Mouse (Mus musculus) cerebellum, adult 18-20 months (tissue): ENCODE measurements at regions not wholly inside any gene's neighbourhood (a gene's known extent, or its start where the extent isn't known, plus 50 kb on each side); places are given as distances from the start of the nearest gene placed in this dataset.

Source experiments
- DNase-seq, 2 experiments: peaks; one replicate each; pipeline ENCODE4 v3.0.0; 2021

DNA sequence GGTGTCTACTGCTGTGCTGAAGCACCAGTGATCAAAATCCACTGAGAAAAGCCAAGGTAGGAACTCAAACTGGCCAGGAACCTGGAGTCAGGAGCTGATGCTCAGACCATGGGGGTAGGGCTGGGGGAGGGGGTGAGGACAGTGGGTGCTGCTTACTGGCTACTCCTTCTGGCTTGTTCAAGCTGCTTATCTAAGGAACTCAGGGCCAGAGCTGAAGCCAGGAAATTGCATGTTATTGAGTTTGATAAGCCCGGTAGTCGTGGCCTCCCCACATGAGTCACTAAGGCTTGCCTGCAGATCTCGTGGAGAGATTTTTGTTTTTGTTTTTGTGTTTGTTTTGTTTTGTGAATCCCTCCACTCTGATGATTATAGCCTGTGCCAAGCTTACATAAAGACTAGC lies 65.9 kb downstream of the Tmem215 start:
- DNase-seq: no peak

- DNase-seq: no peak
These were observed 71.4 kb downstream of the Tmem215 start for GRCm38 (mm10) chr4:40543085-40544048.

GRCm38 (mm10) chr4:40544056-40544455 lies 72.1 kb downstream of the Tmem215 start:
- no peak for DNase-seq

- DNase-seq: no peak
These were observed 72.8 kb downstream of the Tmem215 start for GRCm38 (mm10) chr4:40544806-40545205.

GRCm38 (mm10) chr4:40545700-40546099 lies 73.7 kb downstream of the Tmem215 start:
- DNase-seq: no peak

GRCm38 (mm10) chr4:40559824-40560223 lies 87.8 kb downstream of the Tmem215 start:
- no peak for DNase-seq

DNA sequence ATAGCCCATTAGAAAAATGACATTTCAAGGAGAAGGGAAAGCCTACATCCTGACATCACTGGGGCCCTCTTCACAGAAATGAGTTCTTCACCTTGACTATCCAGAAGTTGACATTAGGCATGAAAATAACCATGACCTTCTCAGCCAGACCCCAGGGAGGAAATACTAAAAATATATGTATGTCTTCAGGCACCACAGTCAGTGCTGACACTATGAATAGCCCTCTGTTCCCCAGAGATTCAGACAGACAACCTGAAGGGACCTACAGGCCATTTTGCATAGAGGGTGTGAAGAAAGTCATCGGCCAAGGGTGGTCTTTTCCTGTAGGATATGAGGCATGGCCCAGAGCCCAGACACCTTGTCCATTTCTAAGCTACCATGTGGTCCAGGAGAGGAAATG lies 101.3 kb downstream of the Tmem215 start:
- no peak for DNase-seq

DNA sequence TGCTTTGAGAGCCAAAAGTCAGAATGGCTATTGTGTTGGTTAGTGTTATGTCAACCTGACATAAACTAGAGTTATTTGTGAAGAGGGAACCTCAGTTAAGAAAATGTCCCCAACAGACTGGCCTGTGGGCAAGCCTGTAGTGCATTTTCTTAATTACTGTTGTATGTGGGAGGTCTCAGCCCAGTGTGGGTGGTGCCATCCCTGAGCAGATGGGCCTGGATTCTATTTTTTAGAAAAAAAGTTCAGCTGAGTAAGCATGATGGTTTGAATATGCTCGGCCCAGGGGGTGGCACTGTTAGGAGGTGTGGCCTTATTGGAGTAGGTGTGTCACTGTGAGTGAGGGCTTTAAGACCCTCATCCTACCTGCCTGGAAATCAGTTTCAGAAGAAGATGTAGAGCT lies 104.0 kb downstream of the Tmem215 start:
- DNase-seq: no peak

DNA sequence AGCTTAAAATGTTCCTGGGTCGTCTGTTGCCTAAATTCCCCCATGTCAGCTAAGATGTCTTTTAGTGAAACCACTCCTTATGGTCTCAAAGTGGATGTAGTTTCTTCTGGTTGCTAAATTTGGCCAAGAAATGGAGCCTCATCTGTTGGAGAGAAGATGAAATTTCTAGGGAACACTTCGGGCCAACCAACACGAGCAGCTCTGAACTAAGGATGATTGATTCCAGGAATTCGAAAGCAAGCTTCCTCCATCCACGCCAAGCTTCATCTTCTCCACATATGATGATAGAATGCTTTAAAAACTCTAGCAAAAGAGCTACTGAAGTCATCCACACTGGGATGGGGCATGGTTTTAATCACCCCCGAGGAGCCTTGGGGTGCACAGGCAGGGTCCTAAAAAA lies 112.5 kb downstream of the Tmem215 start:
- DNase-seq: no peak

GRCm38 (mm10) chr4:40584940-40585571 lies 113.1 kb downstream of the Tmem215 start:
- peak; percentile 13 to 17 for DNase-seq

- no peak for DNase-seq
These were observed 114.1 kb downstream of the Tmem215 start for GRCm38 (mm10) chr4:40586045-40586444.

DNA sequence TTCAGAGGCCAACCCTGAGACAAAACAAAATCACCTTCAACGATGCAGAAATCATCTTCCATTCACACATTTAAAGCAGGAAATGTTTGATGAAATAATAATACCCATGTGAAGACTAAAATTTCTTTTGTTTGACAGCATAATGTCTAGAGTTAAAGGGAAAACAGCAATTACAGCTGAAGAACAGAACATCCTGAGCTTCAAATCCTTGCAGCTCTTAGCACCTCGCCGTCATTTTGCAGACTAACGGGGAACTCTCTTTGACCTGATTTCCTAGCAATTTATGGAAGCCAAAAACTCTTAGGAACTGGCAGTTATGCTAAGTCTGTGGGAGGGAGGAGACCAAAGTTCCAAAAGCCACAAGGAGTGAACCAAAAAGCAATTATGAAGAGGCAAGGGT lies 115.3 kb downstream of the Tmem215 start:
- DNase-seq: no peak

DNA sequence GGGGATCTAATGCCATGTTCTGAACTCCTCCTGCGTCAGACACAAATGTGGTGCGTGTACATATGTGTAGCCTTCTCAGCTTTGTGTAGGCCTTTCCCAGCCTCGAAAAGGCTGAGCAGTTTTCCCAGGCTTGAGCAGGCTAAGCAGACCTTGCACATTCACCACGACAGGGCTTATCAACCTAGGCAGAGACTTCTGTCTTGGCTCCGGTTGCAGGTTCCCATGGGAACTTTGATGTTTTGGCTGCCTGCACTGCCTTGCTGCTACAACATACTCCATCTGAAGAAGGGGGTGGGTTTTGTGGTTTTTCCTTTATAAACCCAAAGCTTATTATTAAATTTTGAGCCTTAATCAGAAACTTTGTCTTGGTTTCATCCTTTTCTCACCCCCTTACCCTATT lies 109.2 kb downstream of the Aptx start:
- DNase-seq: no peak

- no peak for DNase-seq
These were observed 78.0 kb downstream of the Aptx start for GRCm38 (mm10) chr4:40625024-40625423.

- DNase-seq: no peak
These were observed 77.1 kb downstream of the Aptx start for GRCm38 (mm10) chr4:40625911-40626310.
